Mouse (Mus musculus) limb, embryonic 14.5 days (tissue): Measurements from ENCODE around the gene Dupd1. TPM values are rescaled to one million over a fixed set of nuclear protein-coding genes. Genes with fewer than 3 reads are reported as not detected.

Experiments
- ATAC-seq: fragments of 200-750 bp; cut with Nextera tagmentation; 2 replicates; pipeline ENCODE4 v1.8.0; 2017; ENCODE audit warnings: low read depth, moderate number of reproducible peaks, moderate TSS enrichment; ENCODE audit not compliant: low FRiP score
- DNase-seq: peaks from one replicate; pipeline ENCODE4 v3.0.0-alpha.2; 2015; ENCODE audit warnings: low spot score
- H3K27ac ChIP-seq: fragments of 300-500 bp; sonication (generic); replicated peaks from 2 replicates; pipeline ENCODE4 v1.5.1; 2014; ENCODE audit warnings: low read depth, mild to moderate bottlenecking, low read length, moderate library complexity, mixed read lengths
- H3K27me3 ChIP-seq: fragments of 300-500 bp; sonication (generic); 2 replicates; pipeline ENCODE4 v1.6.1; 2014; ENCODE audit warnings: low read length, mixed read lengths; ENCODE audit not compliant: control insufficient read depth, insufficient read depth
- H3K36me3 ChIP-seq: fragments of 300-500 bp; sonication (generic); 2 replicates; pipeline ENCODE4 v1.6.1; 2014; ENCODE audit warnings: mild to moderate bottlenecking, low read length, moderate library complexity, mixed read lengths; ENCODE audit not compliant: control insufficient read depth, insufficient read depth
- H3K4me1 ChIP-seq: fragments of 300-500 bp; sonication (generic); 2 replicates; pipeline ENCODE4 v1.6.1; 2014; ENCODE audit warnings: antibody characterized with exemption, low read length, mixed read lengths; ENCODE audit not compliant: control insufficient read depth, insufficient read depth
- H3K4me2 ChIP-seq: fragments of 300-500 bp; sonication (generic); replicated peaks from 2 replicates; pipeline ENCODE4 v1.6.1; 2014; ENCODE audit warnings: low read depth, mild to moderate bottlenecking, low read length, moderate library complexity; ENCODE audit not compliant: severe bottlenecking
- H3K4me3 ChIP-seq: fragments of 300-500 bp; sonication (generic); replicated peaks from 2 replicates; pipeline ENCODE4 v1.5.1; 2014; ENCODE audit warnings: low read length
- H3K9ac ChIP-seq: fragments of 300-500 bp; sonication (generic); 2 replicates; pipeline ENCODE4 v1.6.1; 2014; ENCODE audit warnings: mild to moderate bottlenecking, low read depth, low read length, moderate library complexity; ENCODE audit not compliant: severe bottlenecking
- H3K9me3 ChIP-seq: fragments of 300-500 bp; sonication (generic); 2 replicates; pipeline ENCODE4 v1.6.1; 2016; ENCODE audit warnings: low read length; ENCODE audit not compliant: control insufficient read depth
- POLR2A ChIP-seq: fragments of 200-500 bp; IDR thresholded peaks from 2 replicates; pipeline ENCODE4 v1.8.0; 2012; ENCODE audit warnings: inconsistent platforms, mild to moderate bottlenecking, moderate library complexity, borderline replicate concordance; ENCODE audit not compliant: insufficient read depth, insufficient read length; ENCODE audit errors: extremely low read depth
- WGBS: fragments of 180-500 bp; shearing (Covaris S2); extraction: QIAGEN DNeasy Blood & Tissue Kit; methylation state at CpG from one replicate; pipeline ENCODE4 v1.1.7; 2014; 5-methylcytosine and 5-hydroxymethylcytosine counted together
- polyA plus RNA-seq, 2 experiments: library from polyadenylated mRNA; depleted of rRNA in 1 of 2; stranded (reverse) in 1 of 2; unstranded in 1 of 2; fragments of >200 nt; fragmentation: Nextera tagmentation in 1 of 2; extraction: Ambion mirVana in 1 of 2; gene quantifications; 2 replicates each; pipeline versions ENCODE4 v1.2.1 to v1.2.3; 2012 to 2014

Dupd1 gene
- polyA plus RNA-seq, 2 experiments: 0.47 to 0.76 TPM

GRCm38 (mm10) chr14:21746251-21746650 is 31.9 kb upstream of the Dupd1 start:
- H3K27ac ChIP-seq: no peak overlapping the region
- H3K9me3 ChIP-seq: no peaks in the 10 kb centered on the region
- WGBS: 91% methylated on average over 8 of the region's 8 CpGs
- no peak overlapping the region for H3K4me2 ChIP-seq
- TF ChIP-seq POLR2A: no peak
- H3K9ac ChIP-seq: no peak overlapping the region
- no peaks in the 10 kb centered on the region for H3K36me3 ChIP-seq
- DNase-seq (no peak), ATAC-seq (no peak)
- no peaks in the 10 kb centered on the region for H3K4me1 ChIP-seq
- no peak overlapping the region for H3K4me3 ChIP-seq
- no peaks in the 10 kb centered on the region for H3K27me3 ChIP-seq

GRCm38 (mm10) chr14:21745149-21745548 is 30.8 kb upstream of the Dupd1 start:
- Histone ChIP-seq H3K9ac (no peak overlapping the region), H3K27me3 (no peaks in the 10 kb centered on the region), H3K27ac (no peak overlapping the region), H3K4me1 (no peaks in the 10 kb centered on the region), H3K36me3 (no peaks in the 10 kb centered on the region), H3K4me3 (no peak overlapping the region), H3K4me2 (no peak overlapping the region), H3K9me3 (no peaks in the 10 kb centered on the region)
- DNase-seq (no peak), ATAC-seq (no peak)
- WGBS: 57% methylated on average over 5 of the region's 5 CpGs
- TF ChIP-seq POLR2A: no peak

- Histone ChIP-seq H3K27me3 (no peaks in the 10 kb centered on the region), H3K9ac (no peak overlapping the region), H3K27ac (no peak overlapping the region), H3K4me1 (no peaks in the 10 kb centered on the region), H3K4me2 (no peak overlapping the region), H3K9me3 (no peaks in the 10 kb centered on the region), H3K36me3 (no peaks in the 10 kb centered on the region), H3K4me3 (no peak overlapping the region)
- ATAC-seq (no peak), DNase-seq (no peak)
- 91% methylated on average over 1 of the region's 1 CpGs for WGBS
- no peak for TF ChIP-seq POLR2A
Measured at GRCm38 (mm10) chr14:21744169-21744568, 29.8 kb upstream of the Dupd1 start.

GRCm38 (mm10) chr14:21742441-21742840 is 28.1 kb upstream of the Dupd1 start:
- no peaks in the 10 kb centered on the region for H3K4me1 ChIP-seq
- no peak overlapping the region for H3K9ac ChIP-seq
- no peaks in the 10 kb centered on the region for H3K9me3 ChIP-seq
- 93% methylated on average over 4 of the region's 4 CpGs for WGBS
- no peaks in the 10 kb centered on the region for H3K36me3 ChIP-seq
- ATAC-seq (no peak), DNase-seq (no peak)
- no peak overlapping the region for H3K4me2 ChIP-seq
- no peak overlapping the region for H3K4me3 ChIP-seq
- no peaks in the 10 kb centered on the region for H3K27me3 ChIP-seq
- no peak overlapping the region for H3K27ac ChIP-seq
- no peak for TF ChIP-seq POLR2A

- no peaks in the 10 kb centered on the region for H3K9me3 ChIP-seq
- H3K27ac ChIP-seq: no peak overlapping the region
- no peak overlapping the region for H3K4me2 ChIP-seq
- H3K4me1 ChIP-seq: no peaks in the 10 kb centered on the region
- H3K9ac ChIP-seq: no peak overlapping the region
- DNase-seq (peak; percentile 86), ATAC-seq (peak; percentile 85)
- no peaks in the 10 kb centered on the region for H3K27me3 ChIP-seq
- WGBS: 10% methylated on average over 4 of the region's 4 CpGs
- H3K4me3 ChIP-seq: no peak overlapping the region
- no peaks in the 10 kb centered on the region for H3K36me3 ChIP-seq
- TF ChIP-seq POLR2A: no peak
Measured at GRCm38 (mm10) chr14:21741786-21742185, 27.4 kb upstream of the Dupd1 start.

GRCm38 (mm10) chr14:21741314-21741713 is 26.9 kb upstream of the Dupd1 start:
- Histone ChIP-seq H3K4me1 (no peaks in the 10 kb centered on the region), H3K27ac (no peak overlapping the region), H3K4me2 (no peak overlapping the region), H3K9me3 (no peaks in the 10 kb centered on the region), H3K27me3 (no peaks in the 10 kb centered on the region), H3K4me3 (no peak overlapping the region), H3K9ac (no peak overlapping the region; the same call in 1 of the 2 replicates), H3K36me3 (no peaks in the 10 kb centered on the region)
- TF ChIP-seq POLR2A: no peak
- no peak for ATAC-seq
- WGBS: 98% methylated on average over 3 of the region's 3 CpGs
- no peak for DNase-seq
